Mouse (Mus musculus) G1E (cell line): ENCODE data around the gene Ap2a1.

Experiments used
- CTCF ChIP-seq: IDR thresholded peaks from 2 replicates; pipeline ENCODE4 v1.5.1; 2012; ENCODE audit warnings: low read depth, low read length, inconsistent platforms, mixed read lengths
- GATA1 ChIP-seq: IDR thresholded peaks from 2 replicates; pipeline ENCODE4 v1.6.1; 2012; ENCODE audit warnings: borderline replicate concordance, low read length, inconsistent platforms, mixed read lengths
- POLR2AphosphoS5 ChIP-seq: IDR thresholded peaks from 2 replicates; pipeline ENCODE4 v1.6.1; 2012; ENCODE audit warnings: low read depth, low read length, inconsistent platforms; ENCODE audit not compliant: insufficient replicate concordance

- TF ChIP-seq CTCF (no peak), POLR2AphosphoS5 (no peak), GATA1 (no peak)
These were observed 14.9 kb downstream of the Ap2a1 start for GRCm38 (mm10) chr7:44914396-44914795.
